Mouse (Mus musculus): ENCODE results near the gene Fermt2. TPM values are rescaled to one million over a fixed set of nuclear protein-coding genes. Genes with fewer than 3 reads are reported as not detected.
A peak's percentile ranks its signal among the peaks of the same experiment; 100 is the strongest.

Gene Fermt2
- polyA plus RNA-seq (2012; rRNA removed): 83.2 and 91.3 TPM in 2 replicates

- DNase-seq (ENCODE audit: extremely low spot score in 1 of 2, low spot score in 1 of 2): peak in 1 of 2 experiments; percentile 78
These were observed at the start of gene Fermt2 for GRCm38 (mm10) chr14:45529411-45530363. Fermt2 (minus strand) TSS chr14:45530118.

- DNase-seq (ENCODE audit: extremely low spot score in 1 of 2, low spot score in 1 of 2): peak in 1 of 2 experiments; percentile 83
These were observed 36.4 kb upstream of the Fermt2 start for GRCm38 (mm10) chr14:45566066-45566937.

GRCm38 (mm10) chr14:45565216-45566065 lies 35.5 kb upstream of the Fermt2 start:
- DNase-seq (ENCODE audit: extremely low spot score in 1 of 2, low spot score in 1 of 2): peak; percentile 33 to 54

GRCm38 (mm10) chr14:45563577-45563976 lies 33.7 kb upstream of the Fermt2 start:
- DNase-seq (ENCODE audit: extremely low spot score in 1 of 2, low spot score in 1 of 2): no peak

- peak; percentile 72 to 84 for DNase-seq (ENCODE audit: extremely low spot score in 1 of 2, low spot score in 1 of 2)
These were observed 31.8 kb upstream of the Fermt2 start for GRCm38 (mm10) chr14:45561681-45562080.

- no peak for DNase-seq (ENCODE audit: extremely low spot score in 1 of 2, low spot score in 1 of 2)
These were observed 29.1 kb upstream of the Fermt2 start for GRCm38 (mm10) chr14:45559018-45559417.

- no peak for DNase-seq (ENCODE audit: extremely low spot score in 1 of 2, low spot score in 1 of 2)
These were observed 24.4 kb upstream of the Fermt2 start for GRCm38 (mm10) chr14:45554336-45554735.

- no peak for DNase-seq (ENCODE audit: extremely low spot score in 1 of 2, low spot score in 1 of 2)
These were observed 23.9 kb upstream of the Fermt2 start for GRCm38 (mm10) chr14:45553854-45554253.

GRCm38 (mm10) chr14:45552431-45552830 lies 22.5 kb upstream of the Fermt2 start:
- DNase-seq (ENCODE audit: extremely low spot score in 1 of 2, low spot score in 1 of 2): no peak

GRCm38 (mm10) chr14:45551121-45551768 lies 21.3 kb upstream of the Fermt2 start:
- DNase-seq (ENCODE audit: extremely low spot score in 1 of 2, low spot score in 1 of 2): peak in 1 of 2 experiments; percentile 59

GRCm38 (mm10) chr14:45550010-45550647 lies 20.2 kb upstream of the Fermt2 start:
- peak in 1 of 2 experiments; percentile 66 for DNase-seq (ENCODE audit: extremely low spot score in 1 of 2, low spot score in 1 of 2)

- no peak for DNase-seq (ENCODE audit: extremely low spot score in 1 of 2, low spot score in 1 of 2)
These were observed 18.2 kb upstream of the Fermt2 start for GRCm38 (mm10) chr14:45548118-45548517.

GRCm38 (mm10) chr14:45544905-45545304 lies 15.0 kb upstream of the Fermt2 start:
- no peak for DNase-seq (ENCODE audit: extremely low spot score in 1 of 2, low spot score in 1 of 2)

- DNase-seq (ENCODE audit: extremely low spot score in 1 of 2, low spot score in 1 of 2): no peak
These were observed 14.1 kb upstream of the Fermt2 start for GRCm38 (mm10) chr14:45544026-45544425.

GRCm38 (mm10) chr14:45539659-45540468 lies 9.9 kb upstream of the Fermt2 start:
- DNase-seq (ENCODE audit: extremely low spot score in 1 of 2, low spot score in 1 of 2): peak; percentile 63 to 74

GRCm38 (mm10) chr14:45530364-45531345 lies 737 bp upstream of the Fermt2 start:
- DNase-seq (ENCODE audit: extremely low spot score in 1 of 2, low spot score in 1 of 2): peak in 1 of 2 experiments; percentile 44

GRCm38 (mm10) chr14:45528861-45529260 lies 1.1 kb downstream of the Fermt2 start:
- DNase-seq (ENCODE audit: extremely low spot score in 1 of 2, low spot score in 1 of 2): no peak

All from frontal cortex, adult 2 months (tissue).